ENCODE assay signal across 8 mouse cellular contexts in the genomic region with DNA sequence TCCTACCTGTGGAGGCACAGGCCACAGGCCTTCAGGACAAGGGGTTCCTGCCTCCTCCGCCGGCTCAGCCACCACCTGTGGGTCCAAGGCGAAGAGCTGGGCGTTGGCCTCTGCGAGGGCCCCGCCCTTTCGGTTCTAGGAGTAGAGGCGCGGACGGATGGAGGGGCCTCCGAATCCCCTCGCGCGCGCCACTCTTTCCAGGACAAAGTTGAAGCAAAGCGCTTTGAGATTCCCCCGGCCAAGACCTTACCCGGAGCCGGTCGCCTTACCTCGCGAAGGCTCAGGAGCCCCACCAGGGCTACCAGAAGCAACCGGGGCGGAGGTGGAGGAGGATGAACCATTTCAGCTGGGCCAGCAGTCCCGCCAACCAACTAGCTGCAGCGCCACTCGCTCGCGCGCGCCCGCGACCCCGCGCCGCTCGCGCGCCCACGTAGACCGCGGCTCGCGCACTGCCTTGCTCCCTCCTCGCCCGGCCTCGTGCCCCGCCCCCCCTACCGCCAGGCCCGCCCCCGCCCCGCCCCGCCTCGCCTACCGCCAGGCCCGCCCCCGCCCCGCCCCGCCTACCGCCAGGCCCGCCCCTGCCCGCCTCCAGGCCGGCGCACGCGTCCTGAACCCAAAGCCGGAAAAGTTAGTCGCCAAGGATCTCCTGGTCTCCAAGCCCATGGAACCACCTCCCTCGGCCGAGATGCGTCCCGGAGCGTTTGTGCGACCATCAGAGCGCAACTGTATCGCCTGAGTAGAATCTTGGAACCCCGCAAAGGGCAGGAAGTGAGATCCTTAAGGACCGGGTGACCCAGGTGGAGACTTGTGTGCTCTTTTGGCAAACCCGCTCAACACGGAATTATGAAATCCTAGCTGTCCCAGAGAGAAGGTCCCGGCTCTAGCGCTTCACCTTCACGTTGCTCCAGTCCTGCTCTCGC. TPM values are rescaled to one million over a fixed set of nuclear protein-coding genes. Genes with fewer than 3 reads are reported as not detected.
DNase-seq lines count a peak whose midpoint lies in the region; ATAC-seq lines count a peak whose summit lies in the region.

No protein-coding gene starts in this region.

- peak overlapping the region; percentile 72 for H3K4me2 ChIP-seq in limb, embryonic 15.5 days
- H3K4me2 ChIP-seq in midbrain, embryonic 15.5 days = peak overlapping the region; percentile 92

- peak overlapping the region; percentile 67 for H3K9ac ChIP-seq in limb, embryonic 15.5 days
- H3K9ac ChIP-seq in midbrain, embryonic 15.5 days = peak overlapping the region; percentile 51

- peak overlapping the region; percentile 92 for H3K27ac ChIP-seq in limb, embryonic 15.5 days
- H3K27ac ChIP-seq in midbrain, embryonic 15.5 days = no peak overlapping the region

- intact Hi-C loops in gastrocnemius, postnatal 14 days (cut with DNase I; ENCODE audit: low total_unique reads) = no loop called here

- WGBS in limb, embryonic 15.5 days = under 1% methylated on average over 72 of the region's 84 CpGs
- under 1% methylated on average over 50 of the region's 84 CpGs for WGBS in midbrain, embryonic 15.5 days

- peak; percentile 84 for ATAC-seq in limb, embryonic 15.5 days (ENCODE audit: insufficient number of reproducible peaks, low FRiP score, low TSS enrichment, low read depth)
- peak; percentile 57 for ATAC-seq in midbrain, embryonic 15.5 days (replicated peaks)

- peaks cover 48% of the 10 kb centered on the region for H3K4me1 ChIP-seq in limb, embryonic 15.5 days
- H3K4me1 ChIP-seq in midbrain, embryonic 15.5 days = peaks cover 47% of the 10 kb centered on the region

- H3K36me3 ChIP-seq in limb, embryonic 15.5 days = peaks cover 9% of the 10 kb centered on the region
- no peaks in the 10 kb centered on the region for H3K36me3 ChIP-seq in midbrain, embryonic 15.5 days (replicated peaks)

- H3K4me3 ChIP-seq in limb, embryonic 15.5 days = peak overlapping the region; percentile 72
- peak overlapping the region; percentile 54 for H3K4me3 ChIP-seq in midbrain, embryonic 15.5 days

- peaks cover 25% of the 10 kb centered on the region for H3K27me3 ChIP-seq in limb, embryonic 15.5 days
- H3K27me3 ChIP-seq in midbrain, embryonic 15.5 days (replicated peaks) = peaks cover 18% of the 10 kb centered on the region

- DNase-seq in right cerebral cortex, postnatal 10 days (ENCODE audit: low spot score in 2 of 2) = peak; percentile 83 to 85
- no peak for DNase-seq in right cerebral cortex, postnatal 36 days (ENCODE audit: low spot score in 2 of 2)
- DNase-seq in cerebellum, postnatal 25 days = peak; percentile 85 to 94
- DNase-seq in gastrocnemius, postnatal 14 days = peak; percentile 89
- DNase-seq in hindlimb bud, embryonic 11.5 days (ENCODE audit: extremely low spot score, low read depth, low spot score) = peak; percentile 58
- DNase-seq in spleen, postnatal 4 days (ENCODE audit: low spot score in 2 of 2) = peak; percentile 82 to 91

- H3K9me3 ChIP-seq in limb, embryonic 15.5 days = no peaks in the 10 kb centered on the region
- H3K9me3 ChIP-seq in midbrain, embryonic 15.5 days = no peaks in the 10 kb centered on the region

RNA-seq across cellular contexts. Expression of gene Abhd15, which starts 1.8 kb away (rescaled TPM):
- total RNA-seq in gastrocnemius, postnatal 14 days (2021) = under 1 TPM; 0.45 to 0.53 TPM
- 2.7 and 3.0 TPM in 2 replicates for polyA plus RNA-seq in limb, embryonic 15.5 days (2015; fragmentation: Nextera tagmentation; extraction: Ambion mirVana)
- 2.2 and 2.6 TPM in 2 replicates for polyA plus RNA-seq in midbrain, embryonic 15.5 days (2015; fragmentation: Nextera tagmentation; extraction: Ambion mirVana)

RNA-seq across cellular contexts. Expression of gene Trp53i13, which starts 2.6 kb away (rescaled TPM):
- total RNA-seq in gastrocnemius, postnatal 14 days (2021) = 1 to 10 TPM; 6.0 to 6.3 TPM
- polyA plus RNA-seq in limb, embryonic 15.5 days (2015; fragmentation: Nextera tagmentation; extraction: Ambion mirVana) = 62.5 and 69.8 TPM in 2 replicates
- polyA plus RNA-seq in midbrain, embryonic 15.5 days (2015; fragmentation: Nextera tagmentation; extraction: Ambion mirVana) = 12.7 and 16.7 TPM in 2 replicates

RNA-seq across cellular contexts. Expression of gene Gm10392, which starts 5.8 kb away (rescaled TPM):
- total RNA-seq in gastrocnemius, postnatal 14 days (2021) = not detected
- polyA plus RNA-seq in limb, embryonic 15.5 days (2015; fragmentation: Nextera tagmentation; extraction: Ambion mirVana) = 0.12 TPM in 1 of 2 replicates, not detected in the other
- not detected in 2 replicates for polyA plus RNA-seq in midbrain, embryonic 15.5 days (2015; fragmentation: Nextera tagmentation; extraction: Ambion mirVana)

RNA-seq across cellular contexts. Expression of gene Git1, which starts 19.8 kb away (rescaled TPM):
- 10 to 100 TPM; 23.0 to 25.9 TPM for total RNA-seq in gastrocnemius, postnatal 14 days (2021)
- 9.1 and 10.8 TPM in 2 replicates for polyA plus RNA-seq in limb, embryonic 15.5 days (2015; fragmentation: Nextera tagmentation; extraction: Ambion mirVana)
- 17.9 and 19.0 TPM in 2 replicates for polyA plus RNA-seq in midbrain, embryonic 15.5 days (2015; fragmentation: Nextera tagmentation; extraction: Ambion mirVana)

RNA-seq across cellular contexts. Expression of gene Ankrd13b, which starts 23.7 kb away (rescaled TPM):
- 1 to 10 TPM; 5.7 to 6.3 TPM for total RNA-seq in gastrocnemius, postnatal 14 days (2021)
- 5.0 and 7.2 TPM in 2 replicates for polyA plus RNA-seq in limb, embryonic 15.5 days (2015; fragmentation: Nextera tagmentation; extraction: Ambion mirVana)
- polyA plus RNA-seq in midbrain, embryonic 15.5 days (2015; fragmentation: Nextera tagmentation; extraction: Ambion mirVana) = 46.1 and 46.2 TPM in 2 replicates

Comparison
In these comparisons a context has a peak if more than half of its experiments do, and no peak if none do; other contexts are left out.
1. DNase-seq: peak in right cerebral cortex, postnatal 10 days (2 of 2), cerebellum, postnatal 25 days (2 of 2), gastrocnemius, postnatal 14 days (single experiment), hindlimb bud, embryonic 11.5 days (single experiment) and spleen, postnatal 4 days (2 of 2); none in right cerebral cortex, postnatal 36 days (0 of 2).